Mouse (Mus musculus) liver, embryonic 16.5 days (tissue): ENCODE measurements around the gene Calr3. TPM values are rescaled to one million over a fixed set of nuclear protein-coding genes. Genes with fewer than 3 reads are reported as not detected.

Experiments used
- ATAC-seq: fragments of 200-750 bp; cut with Nextera tagmentation; 2 replicates; pipeline ENCODE4 v1.8.0; 2017; ENCODE audit warnings: low read depth, mild to moderate bottlenecking, moderate number of reproducible peaks, moderate library complexity
- H3K27ac ChIP-seq: fragments of 300-500 bp; sonication (generic); 2 replicates; pipeline ENCODE4 v1.5.1; 2014; ENCODE audit warnings: mild to moderate bottlenecking, low read length
- H3K27me3 ChIP-seq: fragments of 300-500 bp; sonication (generic); 2 replicates; pipeline ENCODE4 v1.6.1; 2014; ENCODE audit warnings: low read depth, low read length, mixed read lengths; ENCODE audit not compliant: control insufficient read depth, insufficient read depth
- H3K36me3 ChIP-seq: fragments of 300-500 bp; sonication (generic); 2 replicates; pipeline ENCODE4 v1.6.1; 2014; ENCODE audit warnings: mild to moderate bottlenecking; ENCODE audit not compliant: control insufficient read depth, insufficient read depth
- H3K4me1 ChIP-seq: fragments of 300-500 bp; sonication (generic); 2 replicates; pipeline ENCODE4 v1.6.1; 2014; ENCODE audit warnings: low read depth, low read length, mixed read lengths; ENCODE audit not compliant: control insufficient read depth
- H3K4me2 ChIP-seq: fragments of 300-500 bp; sonication (generic); 2 replicates; pipeline ENCODE4 v1.6.1; 2014; ENCODE audit warnings: low read depth, low read length, mixed read lengths
- H3K4me3 ChIP-seq: fragments of 300-500 bp; sonication (generic); 2 replicates; pipeline ENCODE4 v1.5.1; 2014; ENCODE audit warnings: low read depth, mild to moderate bottlenecking, low read length
- H3K9ac ChIP-seq: fragments of 300-500 bp; sonication (generic); 2 replicates; pipeline ENCODE4 v1.6.1; 2014; ENCODE audit warnings: low read depth, low read length
- H3K9me3 ChIP-seq: fragments of 300-500 bp; sonication (generic); replicated peaks from 2 replicates; pipeline ENCODE4 v1.6.1; 2016; ENCODE audit warnings: low read length; ENCODE audit not compliant: control insufficient read depth
- WGBS: fragments of 180-500 bp; shearing (Covaris S2); extraction: QIAGEN DNeasy Blood & Tissue Kit; methylation state at CpG from one replicate; pipeline ENCODE4 v1.1.7; 2014; ENCODE audit not compliant: insufficient replicate concordance; 5-methylcytosine and 5-hydroxymethylcytosine counted together
- microRNA-seq: library from miRNA; unstranded; fragments of <30 nt; microRNA quantifications from one replicate; pipeline ENCODE4, GENCODE M21; 2016
- polyA plus RNA-seq: library from polyadenylated mRNA; unstranded; fragments of >200 nt; fragmentation: Nextera tagmentation; extraction: Ambion mirVana; gene quantifications from 2 replicates; pipeline ENCODE4 v1.2.1, GENCODE M21; 2015

The Calr3 gene
- polyA plus RNA-seq, 1 experiment from 2014 or later = 0.74 TPM

GRCm38 (mm10) chr8:72382395-72382794, 61.3 kb downstream of the Calr3 start:
- Histone ChIP-seq H3K9ac (no peak overlapping the region), H3K4me1 (no peaks in the 10 kb centered on the region), H3K9me3 (no peaks in the 10 kb centered on the region), H3K27ac (no peak overlapping the region), H3K36me3 (peaks cover 65% of the 10 kb centered on the region), H3K4me3 (no peak overlapping the region), H3K27me3 (no peaks in the 10 kb centered on the region), H3K4me2 (no peak overlapping the region)
- no peak for ATAC-seq
- 65% methylated on average over 5 of the region's 5 CpGs for WGBS

DNA sequence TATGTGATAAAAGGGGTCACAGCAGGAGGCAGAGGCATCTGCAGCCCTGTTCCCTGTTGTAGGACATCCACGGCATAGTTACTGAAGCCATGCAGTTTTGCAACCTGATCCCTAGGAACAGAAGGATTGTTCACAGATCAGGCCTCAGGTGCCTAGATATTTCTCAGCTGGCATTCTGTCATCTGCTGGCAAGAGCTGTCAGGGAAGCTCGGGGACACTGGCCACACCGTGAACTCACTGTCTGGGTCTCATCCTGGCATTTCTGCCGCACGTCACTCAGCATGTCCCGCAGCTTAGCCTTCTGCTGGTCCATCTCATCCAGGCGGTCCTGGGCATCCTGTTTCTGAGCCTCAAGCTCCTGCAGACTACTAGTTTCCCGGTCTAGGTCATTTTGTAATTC, 63.0 kb downstream of the Calr3 start:
- H3K4me1 ChIP-seq = no peaks in the 10 kb centered on the region
- ATAC-seq = no peak
- H3K4me3 ChIP-seq = no peak overlapping the region
- H3K27me3 ChIP-seq = no peaks in the 10 kb centered on the region
- H3K9me3 ChIP-seq = no peaks in the 10 kb centered on the region
- H3K4me2 ChIP-seq = no peak overlapping the region
- 88% methylated on average over 8 of the region's 8 CpGs for WGBS
- no peak overlapping the region for H3K9ac ChIP-seq
- peaks cover 61% of the 10 kb centered on the region for H3K36me3 ChIP-seq
- no peak overlapping the region for H3K27ac ChIP-seq

GRCm38 (mm10) chr8:72376900-72377299, 66.8 kb downstream of the Calr3 start:
- Histone ChIP-seq H3K4me1 (no peaks in the 10 kb centered on the region), H3K4me3 (no peak overlapping the region), H3K27ac (no peak overlapping the region), H3K27me3 (no peaks in the 10 kb centered on the region), H3K4me2 (no peak overlapping the region), H3K9ac (no peak overlapping the region), H3K36me3 (peaks cover 46% of the 10 kb centered on the region), H3K9me3 (no peaks in the 10 kb centered on the region)
- ATAC-seq = no peak
- 60% methylated on average over 2 of the region's 2 CpGs for WGBS

- Histone ChIP-seq H3K27me3 (no peaks in the 10 kb centered on the region), H3K9me3 (no peaks in the 10 kb centered on the region), H3K27ac (no peak overlapping the region), H3K9ac (no peak overlapping the region), H3K4me1 (no peaks in the 10 kb centered on the region), H3K36me3 (peaks cover 47% of the 10 kb centered on the region), H3K4me2 (no peak overlapping the region), H3K4me3 (no peak overlapping the region)
- no peak for ATAC-seq
- whole genome bisulfite sequencing = 80% methylated on average over 5 of the region's 5 CpGs
These were observed 67.4 kb downstream of the Calr3 start for GRCm38 (mm10) chr8:72376309-72376708.

- no peak overlapping the region for H3K27ac ChIP-seq
- ATAC-seq = peak; percentile 30; the same call in 1 of the 2 replicates
- H3K4me2 ChIP-seq = no peak overlapping the region
- H3K27me3 ChIP-seq = no peaks in the 10 kb centered on the region
- no peaks in the 10 kb centered on the region for H3K9me3 ChIP-seq
- H3K9ac ChIP-seq = no peak overlapping the region
- peaks cover 47% of the 10 kb centered on the region for H3K36me3 ChIP-seq
- WGBS = 64% methylated on average over 5 of the region's 5 CpGs
- no peaks in the 10 kb centered on the region for H3K4me1 ChIP-seq
- no peak overlapping the region for H3K4me3 ChIP-seq
These were observed 68.5 kb downstream of the Calr3 start for GRCm38 (mm10) chr8:72375161-72375560.

Small RNA genes within 50 kb of the gene (microRNA-seq; reads per million reads assigned to microRNA genes)
- 1.5 reads per million for gene Mir7068

Other genes with a start within 250 kb of the Calr3 start
- gene Cib3, start 231.0 kb downstream of the Calr3 start, polyA plus RNA-seq = not detected in 2 replicates
- not detected in 2 replicates for gene Gm11034, start 230.2 kb downstream of the Calr3 start, polyA plus RNA-seq
- 32.5 and 32.9 TPM in 2 replicates for gene Fam32a, start 224.1 kb downstream of the Calr3 start, polyA plus RNA-seq
- 53.6 and 54.3 TPM in 2 replicates for gene Ap1m1, start 203.9 kb downstream of the Calr3 start, polyA plus RNA-seq
- 5.8 and 6.0 TPM in 2 replicates for gene Gm10282, start 138.6 kb downstream of the Calr3 start, polyA plus RNA-seq
- 1.8 and 2.0 TPM in 2 replicates for gene Klf2, start 124.8 kb downstream of the Calr3 start, polyA plus RNA-seq
- gene Eps15l1, start 22.4 kb downstream of the Calr3 start, polyA plus RNA-seq = 19.2 and 20.0 TPM in 2 replicates
- gene 1700030K09Rik, start within 50 bp of the Calr3 start, polyA plus RNA-seq = 3.4 and 3.5 TPM in 2 replicates
- gene Cherp, start 31.4 kb upstream of the Calr3 start, polyA plus RNA-seq = 16.2 and 23.1 TPM in 2 replicates
- gene Slc35e1, start 48.7 kb upstream of the Calr3 start, polyA plus RNA-seq = 3.0 and 3.5 TPM in 2 replicates
- gene Med26, start 104.4 kb upstream of the Calr3 start, polyA plus RNA-seq = 6.2 and 6.3 TPM in 2 replicates
- 40.1 and 40.8 TPM in 2 replicates for gene Smim7, start 127.2 kb upstream of the Calr3 start, polyA plus RNA-seq
- 2.6 and 4.5 TPM in 2 replicates for gene Tmem38a, start 128.2 kb upstream of the Calr3 start, polyA plus RNA-seq
- gene Nwd1, start 202.8 kb upstream of the Calr3 start, polyA plus RNA-seq = 0.05 TPM in 1 of 2 replicates, not detected in the other